Mouse (Mus musculus): Measurements from ENCODE around the gene Kif2a.
A peak's percentile ranks its signal among the peaks of the same experiment; 100 is the strongest.

Gene Kif2a

GRCm38 (mm10) chr13:107021461-107022265, at the start of gene Kif2a:
Kif2a (minus strand) TSS chr13:107022126.
- DNase-seq (ENCODE audit: low spot score in 2 of 2) = peak; percentile 34 to 53

- no peak for DNase-seq (ENCODE audit: low spot score in 2 of 2)
These were observed 47.1 kb upstream of the Kif2a start for GRCm38 (mm10) chr13:107069061-107069460.

GRCm38 (mm10) chr13:107065098-107065855, 43.4 kb upstream of the Kif2a start:
- DNase-seq (ENCODE audit: low spot score in 2 of 2) = no peak

GRCm38 (mm10) chr13:107064263-107064662, 42.3 kb upstream of the Kif2a start:
- no peak for DNase-seq (ENCODE audit: low spot score in 2 of 2)

- no peak for DNase-seq (ENCODE audit: low spot score in 2 of 2)
These were observed 41.3 kb upstream of the Kif2a start for GRCm38 (mm10) chr13:107063115-107063807.

GRCm38 (mm10) chr13:107060098-107060497, 38.2 kb upstream of the Kif2a start:
- no peak for DNase-seq (ENCODE audit: low spot score in 2 of 2)

GRCm38 (mm10) chr13:107059460-107059859, 37.5 kb upstream of the Kif2a start:
- no peak for DNase-seq (ENCODE audit: low spot score in 2 of 2)

GRCm38 (mm10) chr13:107056318-107056717, 34.4 kb upstream of the Kif2a start:
- no peak for DNase-seq (ENCODE audit: low spot score in 2 of 2)

GRCm38 (mm10) chr13:107054496-107054895, 32.6 kb upstream of the Kif2a start:
- DNase-seq (ENCODE audit: low spot score in 2 of 2) = no peak

- DNase-seq (ENCODE audit: low spot score in 2 of 2) = no peak
These were observed 29.4 kb upstream of the Kif2a start for GRCm38 (mm10) chr13:107051342-107051741.

GRCm38 (mm10) chr13:107044229-107044628, 22.3 kb upstream of the Kif2a start:
- DNase-seq (ENCODE audit: low spot score in 2 of 2) = peak; percentile 7 to 19

- DNase-seq (ENCODE audit: low spot score in 2 of 2) = no peak
These were observed 20.6 kb upstream of the Kif2a start for GRCm38 (mm10) chr13:107042551-107042950.

- DNase-seq (ENCODE audit: low spot score in 2 of 2) = no peak
These were observed 17.6 kb upstream of the Kif2a start for GRCm38 (mm10) chr13:107039493-107039892.

- DNase-seq (ENCODE audit: low spot score in 2 of 2) = no peak
These were observed 16.4 kb upstream of the Kif2a start for GRCm38 (mm10) chr13:107038346-107038745.

- no peak for DNase-seq (ENCODE audit: low spot score in 2 of 2)
These were observed 13.7 kb upstream of the Kif2a start for GRCm38 (mm10) chr13:107035511-107036113.

GRCm38 (mm10) chr13:107035078-107035477, 13.2 kb upstream of the Kif2a start:
- DNase-seq (ENCODE audit: low spot score in 2 of 2) = no peak

- DNase-seq (ENCODE audit: low spot score in 2 of 2) = no peak
These were observed 12.3 kb upstream of the Kif2a start for GRCm38 (mm10) chr13:107034028-107034920.

GRCm38 (mm10) chr13:107031228-107031627, 9.3 kb upstream of the Kif2a start:
- DNase-seq (ENCODE audit: low spot score in 2 of 2) = no peak

GRCm38 (mm10) chr13:107027218-107027617, 5.3 kb upstream of the Kif2a start:
- DNase-seq (ENCODE audit: low spot score in 2 of 2) = no peak

GRCm38 (mm10) chr13:107025663-107026062, 3.7 kb upstream of the Kif2a start:
- no peak for DNase-seq (ENCODE audit: low spot score in 2 of 2)
